Mouse (Mus musculus) hindbrain, embryonic 10.5 days (tissue): ENCODE results near the gene Trhde. TPM values are rescaled to one million over a fixed set of nuclear protein-coding genes. Genes with fewer than 3 reads are reported as not detected.
A peak's percentile ranks its signal among the peaks of the same experiment; 100 is the strongest.

Experiments
- DNase-seq: peaks from one replicate; pipeline ENCODE4 v3.0.0-alpha.2; 2017; ENCODE audit warnings: low spot score
- H3K27ac ChIP-seq: fragments of 300-500 bp; sonication (generic); 2 replicates; pipeline ENCODE4 v1.5.1; 2016; ENCODE audit warnings: mild to moderate bottlenecking, moderate library complexity
- H3K27me3 ChIP-seq: fragments of 300-500 bp; sonication (generic); 2 replicates; pipeline ENCODE4 v1.6.1; 2016; ENCODE audit warnings: mild to moderate bottlenecking; ENCODE audit not compliant: poor library complexity, insufficient read depth, severe bottlenecking
- H3K36me3 ChIP-seq: fragments of 300-500 bp; sonication (generic); 2 replicates; pipeline ENCODE4 v1.6.1; 2016; ENCODE audit warnings: mild to moderate bottlenecking, moderate library complexity
- H3K4me1 ChIP-seq: fragments of 300-500 bp; sonication (generic); replicated peaks from 2 replicates; pipeline ENCODE4 v1.6.1; 2016; ENCODE audit warnings: mild to moderate bottlenecking
- H3K4me3 ChIP-seq: fragments of 300-500 bp; sonication (generic); 2 replicates; pipeline ENCODE4 v1.5.1; 2016; ENCODE audit warnings: mild to moderate bottlenecking, moderate library complexity
- H3K9me3 ChIP-seq: fragments of 300-500 bp; sonication (generic); 2 replicates; pipeline ENCODE4 v1.6.1; 2016; ENCODE audit warnings: mild to moderate bottlenecking, moderate library complexity
- WGBS: fragments of 180-500 bp; shearing (Covaris S2); methylation state at CpG from one replicate; pipeline ENCODE4 v1.1.7; 2016; 5-methylcytosine and 5-hydroxymethylcytosine counted together
- polyA plus RNA-seq: library from polyadenylated mRNA; unstranded; fragments of >200 nt; fragmentation: Nextera tagmentation; extraction: Ambion mirVana; gene quantifications from 2 replicates; pipeline ENCODE4 v1.2.1, GENCODE M21; 2016

Trhde gene
- polyA plus RNA-seq, 1 experiment from 2014 or later = 0.90 TPM

DNA sequence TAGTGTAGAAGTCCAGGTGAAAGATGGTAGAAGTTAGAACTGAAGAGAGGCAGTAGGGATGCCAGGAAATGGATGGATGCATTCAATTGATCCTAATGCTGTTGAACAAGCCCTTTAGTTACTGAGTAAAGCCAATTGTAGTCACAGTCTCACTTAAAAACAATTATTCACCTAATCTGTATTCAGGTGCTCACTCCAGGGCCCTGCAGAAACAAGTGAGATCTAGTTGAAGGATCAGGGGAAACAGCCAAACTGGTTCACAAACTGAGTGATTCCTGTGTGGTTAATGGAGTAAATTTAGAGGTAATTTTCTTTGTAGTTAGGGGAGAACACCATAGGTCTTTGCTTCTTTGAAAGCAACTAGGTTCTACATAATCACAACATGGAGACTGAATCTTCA lies 100.3 kb downstream of the Trhde start:
- DNase-seq = no peak
- Histone ChIP-seq H3K9me3 (no peaks in the 10 kb centered on the region), H3K36me3 (no peaks in the 10 kb centered on the region)

DNA sequence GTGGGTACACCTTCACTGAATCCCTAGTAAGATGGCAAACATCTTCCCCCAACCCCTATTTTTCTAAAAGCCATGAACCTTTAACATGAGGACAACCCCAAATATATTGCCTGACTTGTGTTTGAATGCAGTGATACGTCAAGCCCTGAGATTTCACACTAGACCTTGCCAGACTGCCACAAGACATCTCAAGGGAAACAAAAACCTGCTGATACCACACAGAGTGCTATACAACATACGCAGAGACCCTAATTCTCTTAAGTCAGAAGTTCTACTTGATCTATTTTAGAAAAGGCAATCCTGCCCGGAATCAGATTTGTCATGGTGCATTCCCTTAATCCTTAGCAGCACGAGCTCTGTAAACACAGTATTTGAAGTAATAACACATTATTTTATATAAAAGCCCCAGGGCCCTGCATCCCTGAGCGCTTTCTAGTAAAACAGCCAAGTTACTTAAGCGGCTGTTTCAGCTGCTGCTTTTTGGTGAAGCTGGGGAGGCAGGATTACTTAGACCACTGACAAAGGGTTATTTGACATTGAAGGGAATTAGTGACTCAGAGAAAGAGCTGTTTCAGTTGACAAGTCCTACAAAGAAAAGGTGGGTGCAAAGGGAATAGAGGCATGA lies 130.2 kb downstream of the Trhde start:
- no peak overlapping the region for H3K27ac ChIP-seq
- no peaks in the 10 kb centered on the region for H3K36me3 ChIP-seq
- no peak for DNase-seq
- no peaks in the 10 kb centered on the region for H3K27me3 ChIP-seq
- H3K4me1 ChIP-seq = no peaks in the 10 kb centered on the region
- H3K4me3 ChIP-seq = no peak overlapping the region
- 58% methylated on average over 6 of the region's 6 CpGs for WGBS
- H3K9me3 ChIP-seq = no peaks in the 10 kb centered on the region

More for the DNA sequence above, 100.3 kb downstream of the Trhde start:
- no peak overlapping the region for H3K4me3 ChIP-seq
- no peaks in the 10 kb centered on the region for H3K27me3 ChIP-seq
- no peak overlapping the region for H3K27ac ChIP-seq
- H3K4me1 ChIP-seq = no peaks in the 10 kb centered on the region

DNA sequence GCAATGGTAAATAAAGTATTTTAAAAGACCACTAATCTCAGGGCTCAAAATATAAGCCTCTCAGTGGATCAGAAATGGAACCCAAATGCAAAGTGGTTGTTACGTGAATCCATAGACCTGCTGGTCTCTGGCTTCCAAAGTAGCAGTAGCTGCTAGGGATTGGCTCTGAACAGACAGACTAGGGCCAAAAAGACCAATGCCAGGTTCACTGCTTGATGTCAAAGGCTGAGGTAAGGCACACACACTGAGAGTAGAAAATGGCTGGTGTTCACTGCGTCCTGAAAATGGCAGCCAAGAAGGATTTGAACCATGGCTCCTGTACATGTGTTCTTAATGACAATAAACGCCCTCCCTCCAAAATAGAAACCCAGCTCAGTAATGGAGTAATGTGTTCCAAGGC lies 209.1 kb downstream of the Trhde start:
- H3K4me1 ChIP-seq = no peaks in the 10 kb centered on the region
- no peak overlapping the region for H3K27ac ChIP-seq
- H3K27me3 ChIP-seq = no peaks in the 10 kb centered on the region
- DNase-seq = no peak
- 86% methylated on average over 3 of the region's 3 CpGs for WGBS
- no peaks in the 10 kb centered on the region for H3K9me3 ChIP-seq
- no peak overlapping the region for H3K4me3 ChIP-seq
- H3K36me3 ChIP-seq = no peaks in the 10 kb centered on the region

DNA sequence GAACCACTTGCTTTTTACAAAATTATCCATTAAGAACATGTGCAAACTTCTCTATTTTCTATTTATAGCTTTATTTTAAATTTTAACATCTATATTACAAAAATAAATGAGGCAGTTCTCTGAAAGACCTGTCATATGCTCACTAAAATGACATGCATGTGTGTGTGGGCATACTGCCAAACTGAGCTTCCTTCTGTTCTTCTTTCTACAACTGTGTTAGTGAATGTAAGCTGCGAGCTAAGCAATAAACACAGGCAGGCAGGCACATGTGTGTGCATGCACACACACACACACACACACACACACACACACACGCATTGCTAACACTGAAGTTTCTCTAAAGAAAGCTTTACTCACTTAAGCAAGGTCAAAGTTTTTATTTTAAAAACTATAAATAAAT lies 223.2 kb downstream of the Trhde start:
- no peaks in the 10 kb centered on the region for H3K4me1 ChIP-seq
- no peak for DNase-seq
- 83% methylated on average over 2 of the region's 2 CpGs for WGBS
- H3K4me3 ChIP-seq = no peak overlapping the region
- no peaks in the 10 kb centered on the region for H3K36me3 ChIP-seq
- no peaks in the 10 kb centered on the region for H3K27me3 ChIP-seq
- H3K9me3 ChIP-seq = no peaks in the 10 kb centered on the region
- H3K27ac ChIP-seq = no peak overlapping the region

DNA sequence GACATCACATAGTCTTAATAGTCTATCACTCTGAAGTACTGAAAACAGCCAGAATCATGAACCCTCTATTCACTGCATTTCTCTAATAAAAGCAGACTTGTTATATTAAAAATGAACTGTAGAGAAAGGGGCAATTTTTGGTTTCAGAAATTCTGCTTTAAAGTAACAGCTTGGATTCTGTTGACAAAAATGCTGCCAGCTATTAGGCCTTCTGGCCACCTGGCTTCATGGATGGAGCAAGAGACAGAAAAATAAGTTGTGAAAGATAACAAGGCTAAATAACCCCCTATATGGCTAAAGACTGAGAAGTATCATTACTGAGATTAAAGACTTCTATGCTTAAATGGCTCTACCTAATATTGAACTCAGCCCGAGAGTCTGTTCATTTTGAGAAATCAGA lies 234.2 kb downstream of the Trhde start:
- WGBS = 91% methylated on average over 1 of the region's 1 CpGs
- H3K27ac ChIP-seq = no peak overlapping the region
- H3K36me3 ChIP-seq = no peaks in the 10 kb centered on the region
- H3K4me3 ChIP-seq = no peak overlapping the region
- H3K27me3 ChIP-seq = no peaks in the 10 kb centered on the region
- no peaks in the 10 kb centered on the region for H3K4me1 ChIP-seq
- H3K9me3 ChIP-seq = no peaks in the 10 kb centered on the region
- no peak for DNase-seq

DNA sequence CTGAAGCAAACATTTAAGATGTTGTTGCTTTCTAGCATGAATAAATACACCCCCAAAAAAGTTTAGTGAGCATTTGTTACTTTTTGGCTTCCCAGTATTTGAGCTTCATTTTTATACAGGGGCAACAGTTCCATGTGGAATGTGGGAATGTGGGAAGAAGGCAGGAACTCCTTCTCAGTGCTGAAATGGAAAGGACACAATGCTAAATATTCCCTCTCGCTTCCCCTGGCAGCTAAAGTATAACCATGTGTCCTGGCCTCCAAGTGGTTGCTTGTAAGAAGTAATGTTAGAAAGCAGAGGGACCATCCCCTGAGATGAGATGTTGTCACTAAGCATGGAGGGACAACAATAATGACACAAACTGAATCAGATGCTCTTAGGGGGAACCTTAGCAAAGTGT lies 292.9 kb downstream of the Trhde start:
- no peak for DNase-seq
- Histone ChIP-seq H3K4me3 (no peak overlapping the region), H3K27me3 (no peaks in the 10 kb centered on the region), H3K36me3 (no peaks in the 10 kb centered on the region), H3K9me3 (no peaks in the 10 kb centered on the region), H3K27ac (no peak overlapping the region), H3K4me1 (no peaks in the 10 kb centered on the region)
- WGBS = 81% methylated on average over 1 of the region's 1 CpGs

DNA sequence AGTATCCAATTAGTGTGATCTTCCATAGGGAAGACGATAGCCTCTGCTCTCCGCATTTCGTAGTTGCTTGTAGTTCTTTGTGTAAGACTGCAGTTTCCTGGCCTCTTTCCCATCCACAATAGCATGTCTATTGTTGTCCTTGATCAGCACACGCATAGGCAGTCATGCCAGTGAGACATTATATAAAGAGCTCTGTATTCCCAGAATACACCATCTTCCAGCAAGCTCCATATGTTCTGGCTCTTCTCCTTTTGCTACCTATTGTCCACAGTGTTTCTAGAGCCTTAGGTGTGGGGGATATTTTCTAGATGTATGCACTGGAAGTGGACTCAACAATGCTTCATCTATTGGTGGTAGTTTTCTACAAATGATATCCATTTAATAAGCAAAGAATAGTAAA lies 313.3 kb downstream of the Trhde start:
- Histone ChIP-seq H3K27me3 (no peaks in the 10 kb centered on the region), H3K9me3 (no peaks in the 10 kb centered on the region), H3K4me1 (no peaks in the 10 kb centered on the region), H3K27ac (no peak overlapping the region), H3K36me3 (no peaks in the 10 kb centered on the region), H3K4me3 (no peak overlapping the region)
- 90% methylated on average over 4 of the region's 4 CpGs for WGBS
- no peak for DNase-seq

DNA sequence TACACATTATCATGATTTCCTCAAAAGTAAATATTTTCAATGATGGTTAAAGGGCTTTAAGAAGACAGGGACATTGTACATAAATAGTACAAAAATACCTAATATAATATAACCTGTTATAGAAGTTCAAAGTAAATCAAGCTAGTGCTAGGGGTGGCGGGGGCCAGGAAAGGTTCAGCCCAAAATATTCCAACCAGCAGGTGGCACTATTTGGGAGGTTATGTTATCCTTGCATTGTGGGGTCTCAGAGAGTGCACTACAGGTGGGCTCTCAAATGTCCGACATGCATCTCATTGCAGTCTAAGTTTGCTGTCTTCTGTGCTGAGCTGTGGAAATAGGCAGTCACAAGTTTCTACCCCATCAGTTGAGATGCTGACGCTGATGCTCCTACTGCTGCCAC lies 346.5 kb downstream of the Trhde start:
- Histone ChIP-seq H3K9me3 (no peaks in the 10 kb centered on the region), H3K27ac (no peak overlapping the region), H3K27me3 (no peaks in the 10 kb centered on the region), H3K36me3 (no peaks in the 10 kb centered on the region), H3K4me1 (no peaks in the 10 kb centered on the region), H3K4me3 (no peak overlapping the region)
- 67% methylated on average over 3 of the region's 3 CpGs for WGBS
- DNase-seq = peak; percentile 2

DNA sequence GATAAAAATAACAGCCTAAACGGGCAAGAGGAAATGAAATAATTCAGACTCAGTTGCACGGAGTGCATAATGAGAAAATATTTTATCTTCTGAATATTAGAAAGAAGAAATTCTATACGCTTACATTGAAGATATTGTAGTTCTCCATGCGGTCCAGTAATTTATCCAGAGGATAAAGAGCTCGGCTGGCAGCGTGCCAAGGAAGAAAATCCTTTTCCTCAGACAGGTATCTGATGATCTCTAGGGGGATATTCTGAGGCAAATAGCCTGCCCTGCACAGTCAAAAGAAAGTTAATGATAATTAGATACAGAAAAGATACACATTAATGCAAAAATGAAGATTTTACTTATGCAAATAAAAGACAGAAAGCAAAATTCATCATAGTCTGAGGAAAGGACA lies 354.0 kb downstream of the Trhde start:
- no peaks in the 10 kb centered on the region for H3K36me3 ChIP-seq
- H3K9me3 ChIP-seq = no peaks in the 10 kb centered on the region
- H3K4me1 ChIP-seq = no peaks in the 10 kb centered on the region
- no peak overlapping the region for H3K27ac ChIP-seq
- DNase-seq = no peak
- H3K4me3 ChIP-seq = no peak overlapping the region
- WGBS = 91% methylated on average over 6 of the region's 6 CpGs
- H3K27me3 ChIP-seq = no peaks in the 10 kb centered on the region

DNA sequence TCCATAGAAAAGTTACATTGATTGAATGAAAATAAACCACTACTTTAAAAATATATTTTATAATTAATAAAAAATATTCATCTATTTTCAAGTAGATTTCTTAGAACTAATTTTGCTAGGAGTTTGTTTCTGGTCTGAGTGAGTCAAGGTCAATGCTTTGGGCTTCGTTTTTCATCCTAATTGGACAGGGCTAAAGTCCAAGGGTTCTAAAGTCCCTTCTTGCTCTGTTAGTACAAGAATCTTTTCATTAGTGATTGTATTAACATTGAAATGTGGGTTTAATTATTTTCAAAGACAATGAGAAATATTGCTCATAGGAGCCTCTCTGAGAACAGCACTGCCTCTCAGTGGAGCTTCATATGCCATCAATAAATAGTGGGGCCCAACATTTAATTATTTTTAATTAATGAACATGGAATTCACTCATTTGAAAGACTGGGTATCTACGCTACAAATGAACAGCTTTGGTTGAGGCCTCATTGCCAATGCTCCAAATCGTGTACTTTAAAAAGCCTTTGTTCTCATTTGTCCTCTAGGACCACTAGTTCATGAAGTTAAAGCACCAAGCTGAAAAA lies 383.1 kb downstream of the Trhde start:
- H3K9me3 ChIP-seq = no peaks in the 10 kb centered on the region
- no peaks in the 10 kb centered on the region for H3K36me3 ChIP-seq
- no peaks in the 10 kb centered on the region for H3K4me1 ChIP-seq
- DNase-seq = no peak
- H3K27ac ChIP-seq = no peak overlapping the region
- H3K27me3 ChIP-seq = no peaks in the 10 kb centered on the region
- 79% methylated on average over 3 of the region's 3 CpGs for WGBS
- no peak overlapping the region for H3K4me3 ChIP-seq

DNA sequence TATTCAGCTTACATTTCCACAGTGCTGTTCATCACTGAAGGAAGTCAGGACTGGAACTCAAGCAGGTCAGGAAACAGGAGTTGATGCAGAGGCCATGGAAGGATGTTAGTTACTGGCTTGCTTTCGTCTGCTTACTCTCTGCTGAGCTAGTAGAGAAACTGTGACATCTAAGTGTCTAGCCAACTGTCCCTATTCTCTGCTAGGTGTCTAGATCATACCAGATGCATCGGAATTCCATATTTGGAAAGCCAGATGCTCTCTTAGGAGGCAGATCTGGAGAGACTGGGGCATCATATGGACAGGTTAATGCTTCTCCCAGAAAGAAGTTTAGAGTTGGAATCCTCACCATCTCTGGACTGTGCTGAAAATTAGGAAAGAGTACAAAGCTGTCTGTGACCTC lies 386.4 kb downstream of the Trhde start:
- Histone ChIP-seq H3K36me3 (no peaks in the 10 kb centered on the region), H3K9me3 (no peaks in the 10 kb centered on the region), H3K4me3 (no peak overlapping the region), H3K27me3 (no peaks in the 10 kb centered on the region), H3K4me1 (no peaks in the 10 kb centered on the region), H3K27ac (no peak overlapping the region)
- DNase-seq = no peak
- WGBS = 87% methylated on average over 2 of the region's 2 CpGs

DNA sequence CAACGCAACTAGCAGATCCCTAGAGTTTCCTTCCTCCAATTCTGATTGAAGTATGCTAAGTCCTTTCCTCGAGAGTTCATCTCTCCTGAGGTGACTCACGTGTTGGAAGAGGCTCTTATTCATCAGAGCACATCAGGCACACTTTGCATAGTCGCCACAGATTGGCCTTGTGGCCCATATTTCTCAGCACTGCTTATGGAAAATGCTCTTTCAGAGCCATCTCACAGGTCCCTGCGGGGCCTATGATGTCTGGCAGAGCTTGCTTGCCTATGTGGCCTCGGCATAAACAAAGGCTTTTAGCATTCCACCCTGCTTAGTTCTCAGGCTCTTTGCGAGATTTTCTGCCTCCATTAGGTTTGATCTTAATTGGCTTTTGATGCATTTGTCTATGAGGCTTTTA lies 396.8 kb downstream of the Trhde start:
- Histone ChIP-seq H3K9me3 (no peaks in the 10 kb centered on the region), H3K27ac (no peak overlapping the region), H3K4me1 (no peaks in the 10 kb centered on the region), H3K27me3 (no peaks in the 10 kb centered on the region), H3K4me3 (no peak overlapping the region), H3K36me3 (no peaks in the 10 kb centered on the region)
- peak; percentile 4 for DNase-seq
- 63% methylated on average over 7 of the region's 7 CpGs for WGBS

DNA sequence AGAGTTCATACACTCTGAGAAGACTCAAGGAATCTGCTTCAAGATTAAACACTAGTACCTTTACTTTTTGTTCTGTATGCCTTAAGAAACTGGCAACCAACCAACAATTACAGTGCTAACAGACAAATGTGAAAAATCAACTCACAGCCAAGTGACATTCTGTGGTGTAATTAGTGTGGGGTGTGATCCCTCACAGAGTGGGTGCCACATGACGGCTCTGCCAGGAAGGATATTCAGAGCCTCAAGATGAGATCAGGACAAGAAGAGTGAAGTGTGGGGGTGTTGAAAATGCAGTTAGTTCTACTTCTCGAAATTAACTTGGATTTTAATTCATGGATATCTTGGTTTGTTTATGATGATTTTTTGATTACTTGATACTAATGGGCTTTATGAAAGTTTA lies 398.3 kb downstream of the Trhde start:
- H3K36me3 ChIP-seq = no peaks in the 10 kb centered on the region
- no peaks in the 10 kb centered on the region for H3K27me3 ChIP-seq
- H3K9me3 ChIP-seq = no peaks in the 10 kb centered on the region
- WGBS = 83% methylated on average over 2 of the region's 2 CpGs
- H3K4me1 ChIP-seq = no peaks in the 10 kb centered on the region
- no peak overlapping the region for H3K27ac ChIP-seq
- H3K4me3 ChIP-seq = no peak overlapping the region
- DNase-seq = no peak

DNA sequence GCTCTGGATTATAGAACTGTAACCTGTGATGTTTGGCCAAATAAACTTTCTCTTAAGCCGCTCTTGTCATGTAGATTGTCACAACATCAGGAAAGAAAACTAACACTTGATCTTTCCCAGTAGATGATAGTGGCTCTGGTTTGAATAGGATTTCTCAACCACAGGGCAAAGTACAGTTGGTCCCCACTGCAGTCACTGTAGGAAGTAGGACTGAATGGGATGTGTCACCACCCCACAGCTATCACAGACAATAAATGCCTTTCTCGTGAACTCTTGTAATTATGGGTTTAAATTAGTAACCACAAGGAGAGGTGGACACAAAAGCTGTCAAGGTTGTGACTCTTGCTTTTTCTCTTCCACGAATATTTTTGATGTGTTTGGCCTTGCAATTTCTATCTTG lies 431.3 kb downstream of the Trhde start:
- no peaks in the 10 kb centered on the region for H3K4me1 ChIP-seq
- no peaks in the 10 kb centered on the region for H3K36me3 ChIP-seq
- H3K4me3 ChIP-seq = no peak overlapping the region
- DNase-seq = no peak
- WGBS = 84% methylated on average over 3 of the region's 3 CpGs
- H3K9me3 ChIP-seq = no peaks in the 10 kb centered on the region
- no peaks in the 10 kb centered on the region for H3K27me3 ChIP-seq
- H3K27ac ChIP-seq = no peak overlapping the region
